Mouse (Mus musculus): ENCODE data around the gene Prdm16. TPM values are rescaled to one million over a fixed set of nuclear protein-coding genes. Genes with fewer than 3 reads are reported as not detected.

Prdm16 gene
- polyA plus RNA-seq, 1 experiment: not detected

- peak; percentile 8 for TF ChIP-seq FOSL1 (IDR thresholded peaks at IDR 0.05; ENCODE audit: insufficient read depth, low read length, poor library complexity, severe bottlenecking)
- TF ChIP-seq CEBPB (IDR thresholded peaks at IDR 0.05; ENCODE audit: low read depth): no peak
- Histone ChIP-seq H3K79me3 (ENCODE audit: low read depth) (no peaks in the 10 kb centered on the region), H3K27me3 (ENCODE audit: control insufficient read depth, insufficient read depth, insufficient read length) (no peaks in the 10 kb centered on the region), H3ac (ENCODE audit: control insufficient read depth, insufficient read length, low read depth) (no peak overlapping the region), H3K4me3 (ENCODE audit: insufficient read depth, poor library complexity, severe bottlenecking) (no peak overlapping the region), H3K36me3 (ENCODE audit: control insufficient read depth, insufficient read depth) (no peaks in the 10 kb centered on the region), H3K79me2 (ENCODE audit: control insufficient read depth, insufficient read depth) (no peaks in the 10 kb centered on the region)
Measured at GRCm38 (mm10) chr4:154425284-154425683, 211.4 kb downstream of the Prdm16 start.

DNA sequence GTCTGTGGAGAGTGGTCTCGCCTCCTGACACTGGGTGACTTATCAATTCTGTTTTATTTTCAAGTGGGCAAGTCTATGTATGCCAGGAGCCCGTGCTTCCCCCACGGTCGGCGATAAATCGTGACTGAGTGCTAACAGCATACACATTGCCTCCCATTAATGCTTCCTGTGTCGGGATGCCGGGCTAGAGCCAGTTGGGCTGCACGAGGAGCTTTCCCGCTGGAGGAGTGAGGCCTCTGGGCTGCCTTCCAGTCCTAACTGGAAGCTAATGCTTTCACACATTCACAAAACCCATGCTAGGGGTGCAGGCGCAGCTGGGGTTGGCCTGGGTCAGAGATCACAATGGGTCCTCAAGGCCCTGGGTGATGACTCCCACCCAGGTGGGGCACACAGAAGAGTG is 212.0 kb downstream of the Prdm16 start:
- Histone ChIP-seq H3K79me2 (ENCODE audit: control insufficient read depth, insufficient read depth) (no peaks in the 10 kb centered on the region), H3K79me3 (ENCODE audit: low read depth) (no peaks in the 10 kb centered on the region), H3K36me3 (ENCODE audit: control insufficient read depth, insufficient read depth) (no peaks in the 10 kb centered on the region), H3K4me3 (ENCODE audit: insufficient read depth, poor library complexity, severe bottlenecking) (no peak overlapping the region), H3ac (ENCODE audit: control insufficient read depth, insufficient read length, low read depth) (no peak overlapping the region), H3K27me3 (ENCODE audit: control insufficient read depth, insufficient read depth, insufficient read length) (no peaks in the 10 kb centered on the region)
- no peak for TF ChIP-seq MYOG (IDR thresholded peaks at IDR 0.05; ENCODE audit: control insufficient read depth, extremely low read depth, insufficient read length)
- no peak for TF ChIP-seq FOSL1 (IDR thresholded peaks at IDR 0.05; ENCODE audit: insufficient read depth, low read length, poor library complexity, severe bottlenecking)
- TF ChIP-seq CTCF (IDR thresholded peaks at IDR 0.05; ENCODE audit: control insufficient read depth, insufficient read depth, insufficient read length): no peak
- TF ChIP-seq MAX (IDR thresholded peaks at IDR 0.05): no peak
- TF ChIP-seq USF1 (IDR thresholded peaks at IDR 0.05; ENCODE audit: low read depth): no peak
- no peak for TF ChIP-seq MYOD1 (IDR thresholded peaks at IDR 0.05; ENCODE audit: control insufficient read depth, insufficient read length, low read depth)
- no peak for TF ChIP-seq CEBPB (IDR thresholded peaks at IDR 0.05; ENCODE audit: low read depth)

DNA sequence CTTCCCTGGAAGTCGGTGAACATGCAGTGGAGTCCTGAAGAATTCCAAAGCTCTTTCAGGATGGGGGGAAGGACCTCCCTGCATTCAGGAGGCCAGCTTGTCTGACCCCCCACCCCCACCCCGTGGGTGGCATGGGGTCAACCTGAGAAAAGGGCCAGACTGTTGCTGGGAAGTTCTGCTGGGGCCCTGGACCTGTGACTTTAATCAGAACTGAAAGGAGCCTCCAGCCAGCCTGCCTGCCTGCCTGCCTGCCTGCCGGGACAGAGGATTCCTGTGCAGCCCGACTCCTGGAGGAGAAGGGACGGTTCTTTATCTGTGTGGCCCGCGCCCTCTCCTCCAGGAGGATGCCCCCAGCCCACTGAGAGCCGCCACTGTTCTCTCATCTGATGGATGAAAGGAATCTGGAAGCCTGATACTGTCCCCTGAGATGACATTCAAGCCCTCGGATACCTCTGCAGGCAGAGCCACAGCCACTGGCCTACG is 214.2 kb downstream of the Prdm16 start:
- H3K36me3 ChIP-seq (ENCODE audit: control insufficient read depth, insufficient read depth): no peaks in the 10 kb centered on the region
- no peak overlapping the region for H3K4me3 ChIP-seq (ENCODE audit: insufficient read depth, poor library complexity, severe bottlenecking)
- TF ChIP-seq CTCF (IDR thresholded peaks at IDR 0.05; ENCODE audit: control insufficient read depth, insufficient read depth, insufficient read length): no peak
- TF ChIP-seq MYOG (IDR thresholded peaks at IDR 0.05; ENCODE audit: control insufficient read depth, extremely low read depth, insufficient read length): no peak
- no peak for TF ChIP-seq CEBPB (IDR thresholded peaks at IDR 0.05; ENCODE audit: low read depth)
- no peak for TF ChIP-seq USF1 (IDR thresholded peaks at IDR 0.05; ENCODE audit: low read depth)
- TF ChIP-seq MAX (IDR thresholded peaks at IDR 0.05): no peak
- no peak for TF ChIP-seq FOSL1 (IDR thresholded peaks at IDR 0.05; ENCODE audit: insufficient read depth, low read length, poor library complexity, severe bottlenecking)
- TF ChIP-seq MYOD1 (IDR thresholded peaks at IDR 0.05; ENCODE audit: control insufficient read depth, insufficient read length, low read depth): no peak
- H3K27me3 ChIP-seq (ENCODE audit: control insufficient read depth, insufficient read depth, insufficient read length): no peaks in the 10 kb centered on the region
- H3K79me2 ChIP-seq (ENCODE audit: control insufficient read depth, insufficient read depth): no peaks in the 10 kb centered on the region
- no peaks in the 10 kb centered on the region for H3K79me3 ChIP-seq (ENCODE audit: low read depth)
- no peak overlapping the region for H3ac ChIP-seq (ENCODE audit: control insufficient read depth, insufficient read length, low read depth)

GRCm38 (mm10) chr4:154420749-154421148 is 215.9 kb downstream of the Prdm16 start:
- Histone ChIP-seq H3K4me3 (ENCODE audit: insufficient read depth, poor library complexity, severe bottlenecking) (no peak overlapping the region), H3K79me3 (ENCODE audit: low read depth) (no peaks in the 10 kb centered on the region)

DNA sequence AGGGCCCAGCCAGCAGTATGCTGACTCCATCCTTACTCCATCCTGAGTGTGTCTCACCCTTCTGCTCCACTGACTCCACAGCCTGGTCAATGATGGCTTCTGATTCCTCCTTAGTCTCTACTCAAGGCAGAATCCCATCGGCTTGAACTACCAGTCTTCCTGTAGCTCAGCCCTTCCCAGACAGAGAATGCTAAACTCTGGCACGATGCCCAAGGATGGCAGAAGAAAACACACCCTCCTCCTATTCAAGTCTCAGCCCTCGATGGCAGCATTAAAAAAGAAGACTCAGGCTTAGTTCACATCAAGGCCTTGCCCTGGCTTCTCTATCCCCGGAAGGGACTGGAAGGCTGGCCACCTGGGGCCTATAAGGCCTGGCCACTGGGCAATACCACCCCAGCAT is 216.9 kb downstream of the Prdm16 start:
- no peak for TF ChIP-seq CTCF (IDR thresholded peaks at IDR 0.05; ENCODE audit: control insufficient read depth, insufficient read depth, insufficient read length)
- TF ChIP-seq MYOG (IDR thresholded peaks at IDR 0.05; ENCODE audit: control insufficient read depth, extremely low read depth, insufficient read length): no peak
- no peak for TF ChIP-seq USF1 (IDR thresholded peaks at IDR 0.05; ENCODE audit: low read depth)
- no peak for TF ChIP-seq MAX (IDR thresholded peaks at IDR 0.05)
- TF ChIP-seq CEBPB (IDR thresholded peaks at IDR 0.05; ENCODE audit: low read depth): no peak
- no peak for TF ChIP-seq FOSL1 (IDR thresholded peaks at IDR 0.05; ENCODE audit: insufficient read depth, low read length, poor library complexity, severe bottlenecking)
- no peak for TF ChIP-seq MYOD1 (IDR thresholded peaks at IDR 0.05; ENCODE audit: control insufficient read depth, insufficient read length, low read depth)
- no peaks in the 10 kb centered on the region for H3K27me3 ChIP-seq (ENCODE audit: control insufficient read depth, insufficient read depth, insufficient read length)
- H3K4me3 ChIP-seq (ENCODE audit: insufficient read depth, poor library complexity, severe bottlenecking): no peak overlapping the region
- no peak overlapping the region for H3ac ChIP-seq (ENCODE audit: control insufficient read depth, insufficient read length, low read depth)
- H3K79me2 ChIP-seq (ENCODE audit: control insufficient read depth, insufficient read depth): no peaks in the 10 kb centered on the region
- H3K79me3 ChIP-seq (ENCODE audit: low read depth): no peaks in the 10 kb centered on the region
- H3K36me3 ChIP-seq (ENCODE audit: control insufficient read depth, insufficient read depth): no peaks in the 10 kb centered on the region

More at GRCm38 (mm10) chr4:154420749-154421148, 215.9 kb downstream of the Prdm16 start:
- Histone ChIP-seq H3K79me2 (ENCODE audit: control insufficient read depth, insufficient read depth) (no peaks in the 10 kb centered on the region), H3K36me3 (ENCODE audit: control insufficient read depth, insufficient read depth) (no peaks in the 10 kb centered on the region), H3K27me3 (ENCODE audit: control insufficient read depth, insufficient read depth, insufficient read length) (no peaks in the 10 kb centered on the region), H3ac (ENCODE audit: control insufficient read depth, insufficient read length, low read depth) (no peak overlapping the region)
- no peak for TF ChIP-seq CTCF (IDR thresholded peaks at IDR 0.05; ENCODE audit: control insufficient read depth, insufficient read depth, insufficient read length)

- Histone ChIP-seq H3K27me3 (ENCODE audit: control insufficient read depth, insufficient read depth, insufficient read length) (no peaks in the 10 kb centered on the region), H3ac (ENCODE audit: control insufficient read depth, insufficient read length, low read depth) (no peak overlapping the region), H3K79me3 (ENCODE audit: low read depth) (no peaks in the 10 kb centered on the region), H3K4me3 (ENCODE audit: insufficient read depth, poor library complexity, severe bottlenecking) (no peak overlapping the region), H3K36me3 (ENCODE audit: control insufficient read depth, insufficient read depth) (no peaks in the 10 kb centered on the region), H3K79me2 (ENCODE audit: control insufficient read depth, insufficient read depth) (no peaks in the 10 kb centered on the region)
- TF ChIP-seq CTCF (IDR thresholded peaks at IDR 0.05; ENCODE audit: control insufficient read depth, insufficient read depth, insufficient read length): no peak
Measured at GRCm38 (mm10) chr4:154418993-154419392, 217.7 kb downstream of the Prdm16 start.

Data from C2C12 (cell line).